Mouse (Mus musculus): ENCODE data around the gene Clpb.

Clpb gene

DNA sequence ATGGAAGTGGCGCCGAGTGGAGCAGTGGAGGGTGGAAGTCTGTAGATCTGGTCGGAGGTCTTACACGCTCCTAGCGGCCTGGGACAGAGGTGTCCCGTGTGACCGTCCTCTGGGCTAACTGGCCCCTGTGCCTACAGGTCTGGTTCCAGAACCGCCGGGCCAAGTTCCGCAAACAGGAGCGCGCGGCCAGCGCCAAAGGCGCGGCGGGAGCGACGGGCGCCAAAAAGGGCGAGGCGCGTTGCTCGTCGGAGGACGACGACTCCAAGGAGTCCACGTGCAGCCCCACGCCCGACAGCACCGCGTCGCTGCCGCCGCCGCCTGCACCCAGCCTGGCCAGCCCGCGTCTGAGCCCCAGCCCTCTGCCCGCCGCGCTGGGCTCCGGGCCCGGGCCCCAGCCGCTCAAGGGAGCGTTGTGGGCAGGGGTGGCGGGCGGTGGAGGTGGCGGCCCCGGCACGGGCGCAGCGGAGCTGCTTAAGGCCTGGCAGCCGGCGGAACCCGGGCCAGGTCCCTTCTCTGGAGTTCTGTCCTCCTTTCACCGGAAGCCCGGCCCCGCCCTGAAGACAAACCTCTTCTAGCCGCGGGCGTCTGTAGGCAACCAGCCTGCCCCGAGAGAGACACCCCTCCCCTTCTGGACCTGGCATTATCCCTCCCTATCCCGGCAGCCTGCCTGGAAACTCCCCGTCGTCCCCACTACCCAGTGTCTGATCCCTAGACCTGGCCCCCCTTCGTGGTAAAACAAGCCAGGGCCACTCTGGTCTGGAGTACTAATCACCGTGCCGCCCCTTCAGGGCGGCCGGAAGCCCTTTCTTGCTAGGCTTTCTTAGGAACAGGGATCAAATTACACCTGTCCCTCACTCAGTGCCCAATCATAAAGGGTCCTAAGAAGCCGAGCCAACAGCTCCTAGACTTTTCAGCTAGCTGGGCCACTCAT is 158.4 kb downstream of the Clpb start:
- peak; percentile 62 for DNase-seq (ENCODE audit: low read depth)

DNA sequence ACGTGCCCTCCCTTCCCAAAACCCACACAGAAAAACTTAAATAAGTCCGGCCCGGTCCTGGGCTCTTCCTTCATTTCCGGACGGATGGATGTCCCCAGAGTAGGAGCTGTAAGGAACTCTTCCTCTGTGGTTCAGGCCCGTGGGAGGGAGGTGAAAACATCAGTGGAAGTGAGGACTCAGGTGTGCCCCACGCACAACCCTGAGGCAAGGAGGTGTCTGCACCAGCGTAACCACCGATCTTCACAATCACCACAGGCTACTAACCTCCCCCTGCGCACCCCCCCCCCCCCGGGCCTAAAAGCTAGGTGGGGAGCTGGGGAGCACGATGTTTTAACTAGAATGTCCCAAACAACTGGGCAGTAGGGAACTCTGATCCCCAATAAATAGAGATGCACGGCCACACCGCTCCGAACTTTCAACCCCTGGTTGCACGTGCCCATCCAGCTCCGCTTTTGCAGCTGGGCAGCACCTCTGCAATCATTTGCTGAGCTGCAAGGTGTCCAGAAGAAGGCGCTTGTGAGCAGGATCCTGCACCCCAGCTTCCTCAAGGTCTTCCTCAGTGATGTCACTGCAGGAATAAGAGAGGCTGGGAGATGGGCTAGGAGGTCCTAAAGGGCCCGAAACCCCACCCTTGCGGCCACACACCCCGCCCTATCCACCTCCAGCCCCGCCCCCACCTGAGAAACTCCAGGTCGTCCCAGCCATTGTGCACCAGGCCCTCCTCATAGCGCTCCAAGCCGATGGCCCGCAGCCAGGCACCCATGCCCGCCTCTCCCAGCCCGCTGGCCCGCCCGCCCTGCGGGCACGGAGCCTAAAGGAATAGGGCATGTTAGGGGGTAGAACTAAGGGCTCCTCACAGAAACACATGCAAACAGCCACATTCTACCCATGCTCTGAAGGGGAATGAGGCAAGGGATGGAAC is 159.7 kb downstream of the Clpb start:
- no peak for DNase-seq (ENCODE audit: low read depth)

DNA sequence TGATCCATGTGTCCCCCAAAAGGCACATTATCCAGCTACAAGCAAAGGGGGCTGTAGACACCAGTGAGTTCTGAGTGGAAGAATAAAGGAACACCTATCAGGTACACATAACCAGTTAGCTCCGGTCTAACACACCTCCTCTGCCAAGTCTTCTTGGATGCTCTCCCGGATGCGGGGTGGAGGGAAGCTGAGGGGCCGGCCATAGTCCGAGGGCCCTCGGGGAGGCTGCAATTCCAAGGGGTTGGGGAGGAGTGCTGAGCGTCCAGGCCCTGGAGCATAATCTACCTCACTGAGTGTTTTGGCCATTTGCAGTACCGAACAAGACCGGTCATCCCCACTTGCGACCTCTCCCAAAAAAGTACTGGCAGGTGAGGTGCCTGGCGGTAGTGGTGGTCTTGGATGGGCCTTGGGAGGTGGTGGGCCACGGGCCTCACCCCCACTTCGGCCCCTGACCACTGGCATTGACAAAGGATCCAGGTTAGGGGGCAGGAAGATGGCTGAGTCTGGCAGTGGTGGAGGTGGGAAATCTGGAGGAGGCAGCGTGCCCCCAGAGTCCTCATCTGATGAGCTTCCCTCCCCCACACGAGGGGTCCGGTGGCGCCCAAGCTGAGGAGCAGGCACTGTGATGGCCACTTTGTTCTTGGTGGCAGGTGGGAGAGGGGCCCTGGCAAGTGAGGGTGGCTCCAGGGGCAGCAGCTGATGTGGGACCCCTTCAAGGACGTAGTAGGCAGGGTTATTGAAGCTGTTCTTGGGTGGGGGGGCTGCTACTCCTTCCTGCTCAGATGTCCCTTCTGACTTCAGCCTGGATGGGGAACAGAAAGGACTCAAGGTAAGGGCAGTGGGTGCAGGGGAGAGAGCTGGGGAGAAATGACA is 160.6 kb downstream of the Clpb start:
- DNase-seq (ENCODE audit: low read depth), result no peak

DNA sequence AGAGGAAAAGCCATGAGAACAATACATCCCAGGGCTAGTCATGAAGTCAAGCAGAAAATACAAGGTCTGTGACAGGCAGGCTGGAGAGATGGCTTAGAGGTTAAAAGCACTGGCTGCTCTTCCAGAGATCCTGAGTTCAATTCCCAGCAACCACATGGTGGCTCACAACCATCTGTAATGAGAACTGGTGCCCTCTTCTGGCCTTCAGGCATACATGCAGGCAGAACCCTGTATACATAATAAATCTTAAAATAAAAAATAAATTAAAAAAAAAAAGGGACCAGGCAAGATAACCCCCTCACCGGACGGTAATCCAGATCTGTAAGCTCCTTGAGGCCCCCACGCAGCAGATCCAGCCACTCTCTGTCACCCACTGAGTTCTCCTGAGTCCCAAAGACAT is 166.9 kb downstream of the Clpb start:
- no peak for DNase-seq (ENCODE audit: low read depth)

DNA sequence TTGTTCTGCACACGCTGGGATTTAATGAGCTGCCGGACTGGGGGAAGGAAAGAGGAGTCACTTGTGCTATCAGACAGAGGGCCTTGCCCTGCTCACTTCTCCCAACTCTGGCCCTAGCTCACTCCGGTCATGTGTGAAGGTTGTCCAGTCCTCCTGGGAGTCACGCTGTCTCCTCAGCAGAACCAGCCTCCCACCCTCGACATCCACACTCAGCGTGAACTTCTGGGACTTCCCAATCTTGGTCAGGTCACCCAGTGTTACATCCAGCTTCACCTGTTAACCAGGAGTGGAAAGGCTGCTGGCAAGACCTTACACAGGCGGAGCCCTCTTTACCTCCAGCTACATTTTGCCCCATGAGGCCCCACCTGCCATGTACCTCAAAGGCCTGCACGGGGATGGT is 168.0 kb downstream of the Clpb start:
- no peak for DNase-seq (ENCODE audit: low read depth)

DNA sequence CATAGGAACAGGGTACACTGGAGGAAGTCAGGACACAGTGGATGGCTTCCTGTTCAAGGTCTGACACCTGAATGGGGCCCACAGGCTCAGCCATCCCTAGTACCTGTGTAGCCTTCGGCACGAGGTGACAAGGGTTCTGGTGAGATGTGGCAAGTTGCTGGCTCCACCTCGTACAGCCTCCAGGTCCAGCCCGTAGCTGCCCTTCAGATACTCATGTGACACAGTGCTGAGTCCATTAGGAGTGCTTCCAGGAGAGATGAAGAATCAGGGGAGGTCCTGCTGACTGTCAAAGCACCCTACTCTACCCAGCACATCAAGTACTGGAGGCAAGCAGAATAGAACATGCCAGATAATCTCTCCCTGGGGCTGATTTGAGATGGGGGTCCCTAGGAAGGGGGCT is 168.9 kb downstream of the Clpb start:
- DNase-seq (ENCODE audit: low read depth), result no peak

DNA sequence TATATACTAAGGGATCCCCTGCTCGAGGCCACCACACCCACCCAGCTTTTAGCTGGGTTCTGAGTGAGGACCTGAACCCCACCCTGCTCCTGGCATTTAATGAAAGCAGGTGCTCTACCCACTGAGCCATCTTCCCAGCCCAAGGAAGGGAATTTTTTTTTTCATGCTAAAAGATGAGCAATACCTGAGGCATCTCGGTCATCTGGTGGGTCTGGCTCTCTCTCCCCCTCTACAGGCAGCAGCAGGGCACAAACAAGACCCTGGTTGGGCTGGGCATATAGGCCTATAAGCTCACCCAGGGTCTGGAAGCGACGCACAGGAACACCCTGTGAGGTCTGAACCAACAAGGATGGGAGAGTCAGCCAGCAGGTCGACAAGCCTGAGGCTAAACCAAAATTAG is 169.9 kb downstream of the Clpb start:
- DNase-seq (ENCODE audit: low read depth), result no peak

DNA sequence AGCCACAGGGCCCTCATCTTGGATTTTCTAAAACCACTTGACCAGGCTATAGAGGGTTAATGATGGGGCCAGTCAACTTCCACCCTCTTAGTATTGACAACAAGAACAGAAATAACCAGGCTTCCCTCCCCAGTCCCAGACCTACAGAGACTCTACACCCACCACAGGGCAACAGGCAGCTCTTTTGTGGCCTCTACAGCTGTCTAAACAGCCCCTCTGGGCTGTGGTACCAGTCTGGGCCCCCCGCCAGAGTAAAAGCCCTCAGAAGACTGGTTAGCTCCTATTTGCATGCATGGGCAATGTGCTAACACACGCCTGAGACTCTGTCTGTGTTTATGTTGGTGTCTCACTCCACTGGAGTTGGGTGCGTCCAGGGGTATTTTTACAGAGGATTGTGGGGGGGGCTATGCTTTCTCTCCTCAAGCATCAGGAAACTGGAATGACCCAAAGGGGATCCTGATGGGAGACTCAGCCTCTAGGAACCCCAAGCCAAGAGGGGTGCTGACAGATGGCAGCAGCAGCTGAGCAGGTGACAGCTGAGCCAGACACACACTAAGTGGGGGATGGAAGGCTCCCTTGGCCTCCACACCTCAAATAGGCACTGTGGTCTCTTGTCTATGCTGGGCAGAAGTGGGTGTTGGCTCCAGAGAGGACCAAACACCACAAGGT is 170.6 kb downstream of the Clpb start:
- no peak for DNase-seq (ENCODE audit: low read depth)

DNA sequence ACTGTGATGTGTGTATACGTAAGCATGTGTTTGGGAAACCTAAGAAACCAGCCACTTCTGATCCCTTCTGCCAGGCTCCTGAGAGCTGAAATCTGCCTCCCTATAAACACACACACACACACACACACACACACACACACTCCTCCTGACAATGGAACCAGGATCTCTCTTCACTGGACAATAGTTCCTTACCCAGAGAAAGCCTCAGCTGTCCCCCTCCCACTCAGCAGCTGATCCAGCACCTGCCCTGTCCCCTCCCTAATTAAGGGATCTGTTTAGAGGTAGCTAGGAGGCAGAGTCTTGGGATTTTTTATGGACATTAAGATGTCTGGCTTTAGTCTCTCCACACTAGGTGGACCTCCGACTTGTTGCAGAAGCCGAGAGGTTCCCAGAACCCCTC is 171.5 kb downstream of the Clpb start:
- DNase-seq (ENCODE audit: low read depth), result no peak

DNA sequence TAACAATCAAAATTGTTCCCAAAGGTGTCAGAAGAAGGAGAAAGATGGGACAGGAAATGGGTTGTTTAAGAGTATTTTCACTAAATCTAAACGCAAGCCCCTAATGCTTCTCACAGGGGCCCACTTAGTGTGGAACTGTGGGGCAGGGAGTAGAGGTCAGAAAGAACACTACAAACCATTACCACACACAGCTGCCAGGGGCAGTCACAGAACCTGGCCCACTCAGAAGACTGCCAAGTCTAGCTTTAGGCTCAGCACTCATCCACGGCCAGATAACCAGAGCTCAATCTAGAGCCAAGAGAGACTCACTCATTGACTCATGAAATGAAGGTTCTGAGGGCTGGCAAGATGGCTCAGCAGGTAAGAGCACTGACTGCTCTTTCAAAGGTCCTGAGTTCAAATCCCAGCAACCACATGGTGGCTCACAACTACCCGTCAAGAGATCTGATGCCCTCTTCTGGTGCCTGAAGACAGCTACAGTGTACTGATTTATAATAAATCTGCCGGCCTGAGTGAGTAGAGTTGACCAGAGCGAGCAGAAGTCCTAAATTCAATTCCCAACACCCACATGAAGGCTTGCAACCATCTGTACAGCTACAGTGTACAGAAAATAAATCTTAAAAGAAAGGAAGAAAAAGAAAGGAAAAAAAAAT is 172.2 kb downstream of the Clpb start:
- DNase-seq (ENCODE audit: low read depth), result peak; percentile 33

DNA sequence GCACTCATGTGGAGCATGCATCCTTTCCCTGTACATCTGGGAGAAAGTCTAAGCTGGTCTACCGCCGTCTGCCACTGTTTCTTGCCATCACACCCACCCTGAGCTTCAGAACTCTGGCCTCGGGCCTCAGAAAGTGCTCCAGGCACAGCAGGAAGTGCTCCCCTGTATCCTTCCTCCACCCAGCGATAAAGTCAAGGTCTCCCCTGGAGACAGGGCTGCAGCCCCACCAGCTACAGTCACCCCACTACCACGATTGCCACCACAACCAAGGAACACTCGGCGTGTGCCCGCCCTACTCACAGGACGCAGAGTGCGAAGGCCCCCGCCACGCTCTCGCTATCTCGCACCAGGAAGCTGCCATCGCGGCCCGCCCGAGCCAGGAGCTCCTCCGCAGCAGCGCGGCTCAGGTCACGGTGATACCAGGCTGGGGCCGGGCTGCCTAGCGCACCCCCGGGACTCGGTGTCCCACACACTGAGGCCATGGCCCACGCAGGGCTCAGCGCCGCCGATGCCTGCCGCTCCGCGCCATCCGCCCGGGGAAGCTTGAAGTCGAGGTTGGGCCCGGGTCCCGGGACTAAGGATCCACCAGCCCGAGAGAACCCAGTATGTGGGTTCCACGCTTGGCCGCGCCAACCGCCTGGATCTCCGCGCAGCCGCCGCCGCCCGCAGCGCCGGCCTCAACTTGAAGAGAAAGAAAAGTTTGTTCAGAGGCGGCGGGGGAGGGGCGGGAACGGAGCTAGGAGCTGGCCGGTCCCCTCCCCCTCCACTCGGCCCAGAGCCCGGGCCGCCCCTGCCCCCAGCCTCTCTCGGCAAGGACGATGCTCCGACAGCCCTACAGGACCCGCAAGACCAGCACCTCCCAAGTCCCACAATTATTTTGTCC is 173.1 kb downstream of the Clpb start:
- DNase-seq (ENCODE audit: low read depth), result peak; percentile 74

DNA sequence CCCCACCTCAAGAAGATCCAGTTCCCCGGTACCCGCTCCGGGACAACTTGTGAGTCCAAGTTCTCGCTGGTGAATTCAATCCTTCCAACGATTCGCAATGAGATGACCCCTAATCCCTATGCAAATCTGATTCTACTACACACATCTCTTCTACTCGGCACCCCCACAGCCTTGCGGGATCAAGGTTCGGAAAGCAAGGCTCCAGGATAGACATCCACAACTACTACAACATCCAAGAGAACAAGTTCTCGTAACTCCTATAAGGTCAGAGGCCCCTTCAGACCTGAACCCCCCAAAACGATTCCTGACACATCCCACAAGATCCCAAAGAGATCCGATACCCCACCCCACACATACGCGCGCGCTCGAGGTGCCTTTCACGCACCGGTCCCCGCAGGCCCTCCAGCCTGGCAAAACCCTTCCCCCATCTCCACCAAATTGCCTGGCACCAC is 173.7 kb downstream of the Clpb start:
- no peak for DNase-seq (ENCODE audit: low read depth)

DNA sequence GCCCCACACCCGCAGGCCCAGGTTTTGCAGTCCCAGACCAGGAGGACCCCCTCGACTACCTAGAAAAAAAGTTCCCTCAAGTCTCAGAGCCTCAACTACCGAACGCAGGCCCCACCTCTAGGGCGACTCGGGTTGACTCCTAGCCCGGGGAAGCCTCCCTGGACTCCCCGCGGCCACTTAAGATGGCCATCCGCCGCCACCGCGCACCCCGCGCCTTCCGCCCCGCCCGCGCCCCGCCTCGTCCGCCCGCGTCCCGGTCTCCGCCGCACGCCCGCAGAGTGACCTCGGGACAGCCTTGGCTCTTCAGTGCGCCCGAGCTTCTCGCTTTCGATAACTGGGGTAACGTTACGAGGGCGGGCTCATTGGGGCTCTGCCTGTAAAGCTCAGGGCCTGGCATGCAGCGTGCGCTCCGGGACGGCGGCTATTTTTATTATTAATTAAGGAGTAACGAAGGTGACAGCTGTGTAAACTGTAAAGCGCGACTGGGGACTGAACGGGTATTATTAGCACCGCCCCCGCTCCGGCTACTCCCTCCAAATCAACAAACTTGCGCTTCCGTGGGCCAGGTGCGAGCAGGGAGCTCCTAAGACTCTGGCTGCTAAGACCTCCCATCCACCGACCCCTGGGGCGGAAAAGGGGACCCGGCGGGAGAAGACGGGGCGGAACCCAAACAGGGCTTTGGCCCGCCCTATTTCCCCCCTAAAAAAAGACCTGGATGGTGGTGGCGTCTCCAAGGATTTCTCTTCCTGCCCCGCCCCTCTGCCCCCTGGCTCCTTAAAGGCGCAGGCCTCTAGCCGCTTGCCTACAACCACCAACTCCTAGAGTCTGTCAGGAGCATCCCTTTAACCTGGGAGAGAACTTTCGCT is 174.4 kb downstream of the Clpb start, which contains the start of gene Inppl1:
Inppl1 (minus strand) TSS at position 624 of the 866 bp plus-strand sequence.
- peak; percentile 57 for DNase-seq (ENCODE audit: low read depth)

DNA sequence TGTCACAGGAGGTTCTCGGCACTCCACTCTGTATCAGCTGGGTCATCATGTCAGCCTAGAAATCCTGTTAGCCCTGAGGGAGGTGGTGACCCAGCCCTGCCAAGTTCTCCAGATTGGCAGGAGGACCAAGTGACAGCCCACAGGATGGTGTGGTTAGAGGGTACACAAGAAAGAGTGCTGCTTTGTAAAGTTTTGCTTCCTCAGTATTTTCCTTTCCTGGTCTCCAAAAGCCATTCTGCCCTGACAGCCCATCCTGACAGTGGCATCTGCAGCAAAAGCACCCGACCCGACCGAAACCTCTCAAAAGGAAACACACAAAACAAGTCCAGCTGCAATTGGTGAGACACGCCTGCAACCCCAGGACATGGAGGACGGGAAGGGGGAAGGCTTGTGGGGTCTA is 180.8 kb downstream of the Clpb start:
- no peak for DNase-seq (ENCODE audit: low read depth)

Data from induced T-regulatory cell, adult 2 months (primary cell).